Mouse (Mus musculus): ENCODE measurements around the gene Gm10570. TPM values are rescaled to one million over a fixed set of nuclear protein-coding genes. Genes with fewer than 3 reads are reported as not detected.

Gene Gm10570
- polyA plus RNA-seq, 1 experiment from 2014 or later, result 1.1 TPM

DNA sequence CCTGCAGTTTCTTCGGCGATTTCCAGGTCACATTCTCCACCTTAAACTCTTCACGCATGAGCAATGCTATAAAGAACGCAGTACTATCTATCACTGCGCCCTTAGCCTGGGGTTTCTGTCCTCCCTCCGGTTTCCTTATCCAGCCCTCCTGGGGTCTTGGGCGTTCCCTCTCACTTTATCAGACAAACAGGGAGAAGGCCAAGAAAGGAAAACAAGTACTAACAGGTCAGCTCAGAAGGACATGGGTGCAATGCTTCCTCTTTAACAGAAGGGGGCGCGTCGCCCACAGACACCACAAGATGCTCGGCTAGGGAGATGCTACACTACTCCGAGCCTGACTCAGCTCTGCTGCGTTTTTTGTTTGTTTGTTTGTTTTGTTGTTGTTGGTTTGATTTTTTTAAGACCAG is 11.3 kb downstream of the Gm10570 start:
- no peak for ATAC-seq (replicated peaks; ENCODE audit: extremely low read depth, insufficient read depth, low FRiP score)
- no peaks in the 10 kb centered on the region for H3K9me3 ChIP-seq (replicated peaks; ENCODE audit: control insufficient read depth, low read length)
- H3K27ac ChIP-seq (ENCODE audit: low read length), result no peak overlapping the region
- WGBS, result 17% methylated on average over 13 of the region's 13 CpGs
- no peak overlapping the region for H3K4me2 ChIP-seq (ENCODE audit: low read depth, low read length)
- H3K27me3 ChIP-seq (ENCODE audit: control insufficient read depth, insufficient read depth, low read length), result no peaks in the 10 kb centered on the region; the same call in 1 of the 2 replicates
- H3K9ac ChIP-seq (ENCODE audit: low read length), result no peak overlapping the region
- no peaks in the 10 kb centered on the region for H3K36me3 ChIP-seq (ENCODE audit: control insufficient read depth, insufficient read depth)
- H3K4me3 ChIP-seq (ENCODE audit: low read length), result no peak overlapping the region
- peaks cover 10% of the 10 kb centered on the region for H3K4me1 ChIP-seq (ENCODE audit: control insufficient read depth, insufficient read depth, low read length)

DNA sequence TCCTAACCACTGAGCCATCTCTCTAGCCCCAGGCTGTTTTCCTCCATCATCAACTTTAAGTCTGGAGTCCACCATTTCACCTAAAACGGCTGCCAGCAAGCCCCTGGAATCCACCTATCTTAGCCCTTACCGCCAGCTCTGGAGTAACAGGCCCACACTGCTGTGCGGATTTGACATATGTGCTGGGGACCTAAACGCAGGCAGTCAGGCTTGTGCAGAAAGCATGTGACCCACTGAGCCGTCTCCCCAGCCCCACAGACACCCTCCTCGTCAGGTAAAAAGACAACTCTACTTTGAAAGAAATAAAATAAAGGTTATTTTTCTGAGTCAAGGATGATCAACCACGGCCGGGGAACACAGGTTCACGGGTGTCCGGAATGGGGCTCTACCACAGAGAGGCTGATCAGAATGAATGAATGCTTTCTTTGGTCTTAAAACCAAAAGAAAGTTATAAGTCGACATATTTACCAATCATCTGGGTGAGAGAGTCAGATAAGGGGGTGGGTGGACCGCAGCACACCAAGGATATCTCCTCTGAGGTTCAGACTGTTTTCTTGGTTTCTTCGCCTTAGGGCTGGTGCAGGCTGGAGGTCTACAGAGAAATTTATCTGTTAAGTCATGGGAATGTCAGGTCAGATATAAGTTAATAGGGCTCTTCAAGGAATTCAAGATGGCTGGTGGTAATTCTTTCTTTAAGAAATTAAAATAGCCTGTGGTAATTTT is 12.1 kb downstream of the Gm10570 start:
- Histone ChIP-seq H3K4me2 (ENCODE audit: low read depth, low read length) (no peak overlapping the region), H3K4me1 (ENCODE audit: control insufficient read depth, insufficient read depth, low read length) (peaks cover 9% of the 10 kb centered on the region), H3K4me3 (ENCODE audit: low read length) (no peak overlapping the region), H3K27ac (ENCODE audit: low read length) (no peak overlapping the region), H3K36me3 (ENCODE audit: control insufficient read depth, insufficient read depth) (no peaks in the 10 kb centered on the region), H3K9ac (ENCODE audit: low read length) (no peak overlapping the region), H3K27me3 (ENCODE audit: control insufficient read depth, insufficient read depth, low read length) (no peaks in the 10 kb centered on the region; the same call in 1 of the 2 replicates), H3K9me3 (replicated peaks; ENCODE audit: control insufficient read depth, low read length) (no peaks in the 10 kb centered on the region)
- no peak for ATAC-seq (replicated peaks; ENCODE audit: extremely low read depth, insufficient read depth, low FRiP score)
- 79% methylated on average over 13 of the region's 13 CpGs for WGBS

DNA sequence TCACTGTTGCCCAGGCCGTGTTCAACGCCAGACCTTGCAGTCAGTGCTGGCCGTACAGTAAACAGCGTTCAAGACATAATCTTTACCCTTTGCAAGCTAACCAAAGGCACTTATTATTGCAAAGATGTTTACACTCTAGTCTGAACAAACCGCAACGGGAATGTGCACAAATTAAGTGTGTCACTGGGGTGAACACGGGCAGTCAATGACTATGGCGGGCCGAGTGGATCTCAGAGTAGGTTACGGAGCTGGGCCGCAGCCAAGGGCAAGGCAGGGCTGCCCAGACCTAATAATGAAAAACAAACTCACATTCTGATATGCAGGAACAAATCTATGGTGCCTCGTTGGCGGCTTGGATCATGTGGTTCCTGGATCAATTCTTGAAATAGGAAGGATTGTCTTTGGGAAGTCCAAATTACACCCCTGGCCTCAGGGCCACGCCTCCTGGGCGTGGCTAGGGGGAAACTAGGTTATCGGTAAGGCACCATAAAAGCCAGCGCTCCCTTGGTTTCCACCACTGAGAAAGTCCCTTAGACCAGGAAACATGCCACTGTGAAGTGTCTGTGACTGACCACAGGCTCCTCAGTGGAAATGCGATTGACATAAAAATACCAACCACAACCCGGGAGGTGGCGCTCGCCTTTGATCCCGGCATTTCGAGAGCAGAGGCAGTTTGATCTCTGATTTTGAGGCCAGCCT is 13.3 kb downstream of the Gm10570 start:
- Histone ChIP-seq H3K4me3 (ENCODE audit: low read length) (no peak overlapping the region), H3K27ac (ENCODE audit: low read length) (no peak overlapping the region), H3K4me1 (ENCODE audit: control insufficient read depth, insufficient read depth, low read length) (peaks cover 9% of the 10 kb centered on the region), H3K27me3 (ENCODE audit: control insufficient read depth, insufficient read depth, low read length) (no peaks in the 10 kb centered on the region), H3K4me2 (ENCODE audit: low read depth, low read length) (no peak overlapping the region; the same call in 1 of the 2 replicates), H3K36me3 (ENCODE audit: control insufficient read depth, insufficient read depth) (no peaks in the 10 kb centered on the region), H3K9me3 (replicated peaks; ENCODE audit: control insufficient read depth, low read length) (no peaks in the 10 kb centered on the region), H3K9ac (ENCODE audit: low read length) (no peak overlapping the region)
- ATAC-seq (replicated peaks; ENCODE audit: extremely low read depth, insufficient read depth, low FRiP score), result no peak
- 45% methylated on average over 23 of the region's 23 CpGs for WGBS

DNA sequence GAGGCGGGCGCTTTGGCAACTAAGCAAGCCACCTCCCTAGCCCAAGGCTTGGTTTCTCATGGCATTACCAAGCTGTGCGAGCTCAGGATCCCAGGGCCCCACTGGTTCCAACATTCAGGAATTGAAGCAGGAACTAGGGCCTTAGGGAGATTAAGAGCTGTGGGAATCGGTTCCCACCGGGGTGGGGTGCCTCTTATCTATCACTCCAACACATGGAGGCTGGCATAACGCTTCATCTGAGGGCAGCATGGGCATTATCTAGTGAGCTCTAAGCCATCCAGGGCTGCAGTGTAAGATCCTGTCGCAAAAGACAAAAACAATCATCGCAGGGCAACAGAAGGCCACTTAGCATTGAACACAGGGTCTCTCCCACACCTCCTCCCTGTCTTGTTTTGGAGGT is 14.0 kb downstream of the Gm10570 start:
- no peaks in the 10 kb centered on the region for H3K27me3 ChIP-seq (ENCODE audit: control insufficient read depth, insufficient read depth, low read length)
- H3K27ac ChIP-seq (ENCODE audit: low read length), result no peak overlapping the region
- no peak overlapping the region for H3K9ac ChIP-seq (ENCODE audit: low read length)
- H3K4me1 ChIP-seq (ENCODE audit: control insufficient read depth, insufficient read depth, low read length), result peaks cover 3% of the 10 kb centered on the region
- ATAC-seq (replicated peaks; ENCODE audit: extremely low read depth, insufficient read depth, low FRiP score), result no peak
- H3K4me2 ChIP-seq (ENCODE audit: low read depth, low read length), result no peak overlapping the region
- H3K36me3 ChIP-seq (ENCODE audit: control insufficient read depth, insufficient read depth), result no peaks in the 10 kb centered on the region
- H3K4me3 ChIP-seq (ENCODE audit: low read length), result no peak overlapping the region
- WGBS, result 72% methylated on average over 8 of the region's 8 CpGs
- H3K9me3 ChIP-seq (replicated peaks; ENCODE audit: control insufficient read depth, low read length), result no peaks in the 10 kb centered on the region

DNA sequence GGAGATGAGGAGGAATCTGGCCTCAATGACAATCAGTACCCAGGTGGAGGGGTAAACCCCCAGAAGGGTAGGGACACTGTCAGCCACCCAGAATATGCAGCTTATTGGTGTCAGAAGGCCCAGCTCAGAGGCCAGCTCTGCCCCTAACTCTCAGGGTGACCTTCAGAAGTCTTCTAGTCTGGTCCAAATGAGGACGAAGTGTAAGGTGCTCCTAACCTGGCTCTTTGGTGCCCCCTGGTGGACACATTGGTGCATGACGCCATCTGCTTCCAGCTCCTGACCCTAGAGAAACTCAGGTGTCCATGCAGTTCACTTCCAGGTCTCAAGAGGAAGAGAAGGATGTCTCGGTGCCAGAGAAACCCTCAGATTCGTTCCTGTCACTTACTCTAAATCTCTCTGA is 16.2 kb downstream of the Gm10570 start:
- ATAC-seq (replicated peaks; ENCODE audit: extremely low read depth, insufficient read depth, low FRiP score), result peak; percentile 70; the same call in 1 of the 2 replicates
- WGBS, result 4% methylated on average over 4 of the region's 4 CpGs
- Histone ChIP-seq H3K4me3 (ENCODE audit: low read length) (no peak overlapping the region), H3K4me1 (ENCODE audit: control insufficient read depth, insufficient read depth, low read length) (0 out of 2 replicates have a peak, but pooled peaks cover 2% of the 10 kb centered on the region), H3K36me3 (ENCODE audit: control insufficient read depth, insufficient read depth) (no peaks in the 10 kb centered on the region), H3K9me3 (replicated peaks; ENCODE audit: control insufficient read depth, low read length) (no peaks in the 10 kb centered on the region), H3K4me2 (ENCODE audit: low read depth, low read length) (no peak overlapping the region), H3K27me3 (ENCODE audit: control insufficient read depth, insufficient read depth, low read length) (no peaks in the 10 kb centered on the region), H3K9ac (ENCODE audit: low read length) (no peak overlapping the region), H3K27ac (ENCODE audit: low read length) (no peak overlapping the region)

DNA sequence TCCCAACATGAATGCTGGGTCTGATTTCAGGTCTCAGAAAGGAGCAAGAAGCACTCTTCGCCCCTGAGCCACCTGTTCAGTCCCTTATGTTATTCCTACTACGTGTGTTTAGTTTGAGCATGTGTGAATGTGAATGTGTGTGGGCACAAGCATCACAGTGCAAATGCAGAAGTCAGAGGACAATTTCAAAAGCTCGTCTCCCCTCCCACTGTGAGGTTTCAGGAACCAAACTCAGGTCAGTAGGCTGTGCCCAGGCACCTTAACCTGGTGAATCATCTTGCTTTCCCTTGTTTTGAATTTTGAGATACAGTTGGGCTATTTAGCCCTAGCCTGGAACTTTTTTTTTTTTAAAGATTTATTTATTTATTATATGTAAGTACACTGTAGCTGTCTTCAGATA is 18.6 kb downstream of the Gm10570 start:
- no peaks in the 10 kb centered on the region for H3K4me1 ChIP-seq (ENCODE audit: control insufficient read depth, insufficient read depth, low read length)
- H3K4me2 ChIP-seq (ENCODE audit: low read depth, low read length), result no peak overlapping the region
- H3K9ac ChIP-seq (ENCODE audit: low read length), result no peak overlapping the region
- H3K9me3 ChIP-seq (replicated peaks; ENCODE audit: control insufficient read depth, low read length), result no peaks in the 10 kb centered on the region
- H3K27me3 ChIP-seq (ENCODE audit: control insufficient read depth, insufficient read depth, low read length), result no peaks in the 10 kb centered on the region
- no peak overlapping the region for H3K4me3 ChIP-seq (ENCODE audit: low read length)
- no peak for ATAC-seq (replicated peaks; ENCODE audit: extremely low read depth, insufficient read depth, low FRiP score)
- 61% methylated on average over 3 of the region's 3 CpGs for WGBS
- no peaks in the 10 kb centered on the region for H3K36me3 ChIP-seq (ENCODE audit: control insufficient read depth, insufficient read depth)
- H3K27ac ChIP-seq (ENCODE audit: low read length), result no peak overlapping the region

DNA sequence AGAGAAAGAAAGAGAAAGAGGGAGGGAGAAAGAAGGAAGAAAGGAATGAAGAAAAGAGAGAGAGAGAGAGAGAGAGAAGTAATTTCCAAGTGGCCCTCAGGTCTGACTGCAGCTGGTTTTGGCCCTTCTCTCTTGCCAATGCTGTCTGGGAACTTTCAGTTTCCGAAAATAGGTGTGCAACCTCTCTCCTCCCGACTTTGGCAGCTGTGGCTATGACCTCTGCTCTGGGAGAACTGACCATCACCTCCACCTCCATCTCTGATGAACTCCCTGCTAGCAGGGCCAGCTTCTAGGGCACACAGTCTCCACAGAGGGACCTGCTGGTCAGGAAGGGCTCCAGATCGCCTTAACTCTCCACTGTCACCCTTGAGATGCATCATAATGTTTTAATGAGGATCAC is 21.9 kb downstream of the Gm10570 start:
- Histone ChIP-seq H3K4me2 (ENCODE audit: low read depth, low read length) (no peak overlapping the region), H3K27ac (ENCODE audit: low read length) (no peak overlapping the region), H3K27me3 (ENCODE audit: control insufficient read depth, insufficient read depth, low read length) (peaks cover 3% of the 10 kb centered on the region; the same call in 1 of the 2 replicates), H3K36me3 (ENCODE audit: control insufficient read depth, insufficient read depth) (no peaks in the 10 kb centered on the region), H3K4me1 (ENCODE audit: control insufficient read depth, insufficient read depth, low read length) (no peaks in the 10 kb centered on the region), H3K9me3 (replicated peaks; ENCODE audit: control insufficient read depth, low read length) (no peaks in the 10 kb centered on the region), H3K9ac (ENCODE audit: low read length) (no peak overlapping the region), H3K4me3 (ENCODE audit: low read length) (no peak overlapping the region)
- no peak for ATAC-seq (replicated peaks; ENCODE audit: extremely low read depth, insufficient read depth, low FRiP score)
- 38% methylated on average over 3 of the region's 3 CpGs for WGBS

DNA sequence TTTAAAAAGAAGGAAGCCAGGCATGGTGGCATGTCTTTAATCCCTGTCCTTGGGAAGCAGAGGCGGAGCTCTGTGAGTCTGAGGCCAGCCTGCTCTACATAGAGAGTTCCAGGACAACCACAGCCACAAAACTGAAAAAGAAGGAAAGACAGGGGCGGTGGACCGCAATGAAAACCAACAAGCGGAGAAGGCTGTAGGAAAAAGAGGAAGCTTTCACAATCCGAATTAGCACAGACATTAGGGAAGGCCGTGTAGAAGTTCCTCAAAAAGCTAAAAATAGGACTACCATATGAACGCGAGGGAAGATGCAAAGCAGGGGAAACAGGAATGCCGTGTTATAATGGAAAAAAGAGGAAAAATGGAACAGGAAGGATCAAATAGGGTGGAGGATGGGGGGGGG is 24.6 kb downstream of the Gm10570 start:
- Histone ChIP-seq H3K4me3 (ENCODE audit: low read length) (no peak overlapping the region), H3K4me1 (ENCODE audit: control insufficient read depth, insufficient read depth, low read length) (no peaks in the 10 kb centered on the region), H3K27ac (ENCODE audit: low read length) (no peak overlapping the region), H3K27me3 (ENCODE audit: control insufficient read depth, insufficient read depth, low read length) (peaks cover 16% of the 10 kb centered on the region), H3K9me3 (replicated peaks; ENCODE audit: control insufficient read depth, low read length) (no peaks in the 10 kb centered on the region), H3K36me3 (ENCODE audit: control insufficient read depth, insufficient read depth) (no peaks in the 10 kb centered on the region), H3K4me2 (ENCODE audit: low read depth, low read length) (no peak overlapping the region), H3K9ac (ENCODE audit: low read length) (no peak overlapping the region)
- ATAC-seq (replicated peaks; ENCODE audit: extremely low read depth, insufficient read depth, low FRiP score), result no peak
- WGBS, result 65% methylated on average over 9 of the region's 9 CpGs

DNA sequence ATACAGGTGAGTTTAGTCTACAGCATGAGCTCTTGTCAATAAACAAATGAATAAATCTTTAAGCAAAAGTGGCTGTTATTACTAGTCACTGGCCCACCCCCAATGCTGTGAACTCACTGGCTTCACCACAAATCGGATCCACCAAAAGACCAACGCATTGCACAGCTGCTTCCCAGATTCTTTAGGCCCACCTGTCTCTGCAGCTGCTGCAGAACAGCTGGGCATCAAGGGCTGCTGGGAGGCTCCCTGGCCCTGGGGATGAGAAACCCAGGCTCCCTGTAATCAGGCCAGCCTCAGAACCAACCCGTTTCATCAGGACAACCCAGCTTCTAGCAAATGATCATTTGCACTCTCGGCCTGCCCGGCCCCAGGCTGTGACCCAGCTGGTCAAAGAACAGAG is 25.6 kb downstream of the Gm10570 start:
- Histone ChIP-seq H3K27me3 (ENCODE audit: control insufficient read depth, insufficient read depth, low read length) (peaks cover 20% of the 10 kb centered on the region), H3K4me1 (ENCODE audit: control insufficient read depth, insufficient read depth, low read length) (no peaks in the 10 kb centered on the region), H3K27ac (ENCODE audit: low read length) (no peak overlapping the region), H3K9me3 (replicated peaks; ENCODE audit: control insufficient read depth, low read length) (no peaks in the 10 kb centered on the region), H3K36me3 (ENCODE audit: control insufficient read depth, insufficient read depth) (no peaks in the 10 kb centered on the region), H3K4me3 (ENCODE audit: low read length) (no peak overlapping the region), H3K4me2 (ENCODE audit: low read depth, low read length) (no peak overlapping the region), H3K9ac (ENCODE audit: low read length) (no peak overlapping the region)
- ATAC-seq (replicated peaks; ENCODE audit: extremely low read depth, insufficient read depth, low FRiP score), result no peak
- WGBS, result 68% methylated on average over 5 of the region's 5 CpGs
